Mouse (Mus musculus): ENCODE measurements around the gene Iqschfp.

Gene Iqschfp

DNA sequence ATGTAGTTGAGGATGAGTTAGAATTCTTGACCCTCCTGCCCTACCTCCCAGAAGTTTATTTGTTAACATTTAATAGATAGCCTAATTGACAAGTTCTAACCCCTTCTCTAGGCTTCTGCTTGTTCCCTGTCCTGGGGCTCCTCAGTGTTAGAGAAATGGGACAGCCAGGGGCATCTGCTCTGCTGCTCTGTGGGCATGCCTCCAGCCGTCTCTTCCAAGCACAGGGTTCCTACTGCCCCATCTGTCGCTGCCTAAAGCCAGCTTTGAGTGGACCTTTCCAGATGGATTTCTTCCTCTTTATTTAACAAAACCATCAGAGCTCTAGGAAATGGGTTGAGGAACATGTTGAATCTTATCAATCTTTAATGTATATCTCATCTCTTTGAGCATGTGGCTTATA is 529.8 kb downstream of the Iqschfp start:
- DNase-seq (ENCODE audit: low spot score in 2 of 2): no peak

DNA sequence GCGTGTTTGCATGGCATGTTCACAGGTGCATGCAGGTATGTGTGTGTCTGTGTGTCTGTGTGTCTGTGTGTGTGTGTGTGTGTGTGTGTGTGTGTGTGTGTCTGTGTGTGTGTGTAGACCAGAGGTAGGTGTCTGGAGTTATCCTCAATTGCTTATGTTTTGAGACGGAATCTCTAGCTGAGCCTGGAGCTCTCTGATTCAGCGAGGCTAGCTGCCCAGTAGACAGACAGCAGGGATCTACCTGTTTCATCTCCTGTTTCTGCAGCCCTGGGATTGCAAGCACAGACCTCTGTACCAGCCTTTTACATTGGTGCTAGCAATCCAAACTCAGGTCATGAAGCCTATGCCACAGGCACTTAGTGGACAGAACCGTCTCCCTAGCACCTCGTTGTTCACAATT is 536.0 kb downstream of the Iqschfp start:
- DNase-seq (ENCODE audit: low spot score in 2 of 2): no peak

DNA sequence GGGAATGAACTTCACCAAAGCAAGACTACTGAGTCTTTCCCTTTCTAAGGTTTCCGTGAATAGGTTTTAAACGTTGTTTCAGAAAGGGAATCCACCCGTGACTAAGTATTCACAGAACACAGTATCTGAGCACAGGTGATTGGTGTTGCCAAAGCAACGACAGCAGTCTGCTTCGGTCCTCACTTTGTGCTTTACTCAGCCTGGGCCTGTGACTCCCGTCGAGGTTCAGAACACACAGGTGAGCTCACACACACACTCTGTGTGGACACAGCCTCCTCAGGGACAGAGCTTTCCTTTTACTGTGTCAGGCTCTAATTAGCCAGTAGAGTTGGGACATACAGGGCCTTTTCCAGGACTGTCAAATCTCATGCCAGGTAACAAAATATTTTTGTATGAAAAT is 542.4 kb downstream of the Iqschfp start:
- no peak for DNase-seq (ENCODE audit: low spot score in 2 of 2)

DNA sequence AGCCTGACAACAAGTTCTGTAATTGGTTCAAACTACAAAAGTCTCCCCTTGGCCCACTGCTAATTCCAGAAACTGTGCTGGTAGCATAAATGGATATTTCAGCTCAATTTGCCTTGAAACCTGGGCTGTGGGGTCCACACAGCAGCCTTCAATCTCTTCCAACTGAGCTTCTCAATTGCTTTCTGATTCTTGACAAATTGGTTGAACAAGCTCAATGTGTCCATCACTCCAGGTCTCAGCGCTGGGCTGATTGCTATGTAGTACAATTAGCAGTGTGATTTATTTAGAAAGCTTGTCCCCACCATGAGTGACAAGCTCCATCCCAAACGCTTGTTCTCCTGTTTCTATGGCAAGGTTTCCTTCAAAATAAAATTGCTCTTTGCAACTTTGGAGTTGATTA is 542.9 kb downstream of the Iqschfp start:
- DNase-seq (ENCODE audit: low spot score in 2 of 2): no peak

DNA sequence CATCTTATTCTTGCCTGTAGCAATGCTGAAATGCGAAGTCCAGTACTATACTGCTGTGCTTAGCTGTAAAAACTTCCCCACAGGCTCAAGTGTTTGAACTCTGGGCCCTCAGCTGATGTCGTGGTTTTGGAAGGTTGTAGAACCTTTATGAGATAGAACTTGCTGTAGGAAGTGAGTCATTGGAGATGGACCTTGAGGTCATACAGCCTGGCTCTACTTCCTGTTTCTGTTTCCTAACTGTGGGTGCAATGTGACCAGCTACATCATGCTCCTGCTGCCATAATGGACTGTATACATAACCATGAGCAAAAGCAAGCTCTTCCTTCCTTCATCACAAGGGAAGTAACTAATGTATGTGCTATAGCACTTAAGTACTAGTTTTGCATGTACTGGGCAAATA is 556.4 kb downstream of the Iqschfp start:
- DNase-seq (ENCODE audit: low spot score in 2 of 2): no peak

DNA sequence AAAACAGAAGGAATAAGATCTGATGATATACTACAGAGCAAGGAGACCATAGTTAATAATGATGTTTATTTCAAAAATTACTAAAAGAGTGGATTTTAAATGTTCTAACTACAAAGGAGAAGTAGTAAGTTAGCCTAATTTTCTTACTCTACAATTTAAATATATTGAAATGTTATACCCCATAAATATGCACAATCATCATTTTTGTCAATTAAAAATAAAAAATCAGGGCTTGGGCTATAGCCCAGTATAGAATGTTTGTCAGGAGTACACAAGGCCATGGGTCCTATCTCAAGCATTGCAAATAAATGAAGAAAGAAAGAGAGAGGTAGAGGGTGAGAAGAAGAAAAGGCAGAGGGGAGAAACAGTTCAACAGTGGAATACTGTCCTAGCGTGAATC is 559.6 kb downstream of the Iqschfp start:
- no peak for DNase-seq (ENCODE audit: low spot score in 2 of 2)

DNA sequence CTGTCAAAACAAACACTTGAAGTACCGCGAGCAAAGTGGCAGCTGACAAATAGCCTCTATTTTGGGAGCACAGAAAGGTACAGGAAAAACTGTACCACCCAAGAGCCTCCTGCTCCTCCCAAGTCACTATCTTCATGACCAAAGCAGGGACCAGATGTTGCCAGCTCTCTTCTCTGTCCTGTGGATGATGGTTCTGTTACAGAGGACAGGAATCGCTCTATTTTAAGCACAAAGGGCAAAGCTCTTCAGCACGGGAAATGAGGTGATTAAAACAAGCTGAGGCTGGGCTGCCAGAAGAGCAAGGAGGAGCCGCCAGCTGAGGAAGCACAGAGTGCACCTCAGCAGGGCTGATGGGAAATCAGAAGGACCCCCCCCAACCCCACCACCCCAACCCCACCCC is 561.2 kb downstream of the Iqschfp start:
- no peak for DNase-seq (ENCODE audit: low spot score in 2 of 2)

DNA sequence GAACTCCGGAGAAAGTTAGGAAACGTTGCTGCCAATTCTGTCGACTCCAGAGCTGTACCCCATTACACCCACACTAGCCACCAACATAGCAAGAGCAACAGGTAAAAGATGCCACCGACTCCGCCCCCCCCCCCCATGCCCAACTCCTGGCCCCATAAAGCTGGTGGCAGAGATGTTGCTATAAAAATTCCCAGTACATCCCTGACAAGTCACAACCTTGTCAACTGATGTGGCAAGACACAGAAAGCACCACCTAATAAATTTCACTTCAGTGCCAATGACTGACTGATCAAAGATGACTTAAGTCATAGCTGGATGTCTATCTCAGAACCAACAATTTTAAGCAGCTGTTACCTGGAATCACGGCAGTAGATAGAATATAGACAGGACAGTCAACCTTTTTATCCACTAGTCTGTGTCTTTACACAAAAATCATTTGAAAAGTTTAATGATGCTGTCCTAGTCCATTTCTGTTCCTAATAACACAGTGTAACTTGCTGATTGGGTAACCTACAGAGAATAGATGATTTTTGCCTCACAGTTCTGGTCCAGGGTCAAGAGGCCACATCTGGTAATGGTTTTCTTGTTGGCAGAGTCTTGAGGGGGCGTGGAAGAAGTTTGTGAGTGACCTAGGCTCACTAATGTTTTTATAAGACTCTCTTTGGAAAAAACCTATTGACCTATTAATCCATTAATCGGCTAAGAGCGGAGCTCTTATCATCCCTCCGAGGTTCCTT is 561.9 kb downstream of the Iqschfp start:
- DNase-seq (ENCODE audit: low spot score in 2 of 2): no peak

DNA sequence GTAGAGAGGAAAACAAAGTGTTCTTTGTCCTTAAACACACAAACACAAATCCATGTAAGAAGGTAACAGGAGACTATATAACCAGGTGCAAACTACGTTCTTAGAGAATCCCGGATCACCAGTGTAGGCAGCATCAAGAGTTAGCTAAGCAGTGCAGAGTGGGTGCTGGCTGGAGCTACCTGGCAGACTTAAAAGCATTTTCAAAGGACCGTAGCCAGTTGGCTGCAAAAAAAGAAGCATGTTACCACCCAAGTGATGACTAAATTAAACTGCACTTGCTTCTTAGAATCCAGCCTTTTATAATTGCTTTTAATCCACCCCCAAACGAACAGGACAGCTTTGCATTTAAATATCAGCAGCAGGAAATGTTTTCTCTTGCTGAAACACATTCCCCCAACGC is 574.6 kb downstream of the Iqschfp start:
- no peak for DNase-seq (ENCODE audit: low spot score in 2 of 2)

DNA sequence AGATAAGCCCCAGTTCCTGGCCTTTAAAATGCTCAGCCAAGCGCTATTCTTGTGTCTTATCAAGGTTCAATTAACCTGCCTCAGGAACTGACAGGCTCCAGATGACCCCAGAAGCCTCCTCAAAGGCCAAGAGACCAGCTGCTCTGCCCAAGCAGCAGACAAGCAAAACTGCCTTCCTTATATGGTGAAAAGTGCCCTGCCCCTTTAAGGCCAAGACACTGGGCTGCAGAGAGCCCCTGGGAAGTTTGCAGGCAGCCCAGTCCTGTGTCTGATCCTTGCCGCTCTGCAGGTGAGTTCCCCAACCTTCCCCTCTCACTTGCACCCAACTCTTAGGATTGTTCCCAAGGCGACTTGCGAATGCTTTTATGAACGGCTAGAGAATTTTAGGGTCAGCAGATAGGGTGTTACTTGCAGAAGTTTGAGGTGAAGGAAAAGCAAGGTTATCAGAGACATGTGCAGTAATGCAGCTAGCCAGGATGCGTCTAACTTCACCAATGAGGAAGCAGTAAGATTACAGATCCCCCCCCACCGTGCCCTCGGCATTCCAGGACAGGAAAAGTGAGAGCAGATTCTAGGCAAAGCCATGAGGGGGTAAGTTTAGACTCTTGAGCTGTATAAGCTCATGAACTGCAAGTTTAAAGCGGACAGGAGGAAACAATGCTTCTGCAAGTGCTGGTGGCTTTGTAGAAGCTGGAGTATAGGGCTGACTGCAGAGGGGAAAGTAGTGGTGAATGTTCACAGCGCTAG is 576.1 kb downstream of the Iqschfp start:
- no peak for DNase-seq (ENCODE audit: low spot score in 2 of 2)

DNA sequence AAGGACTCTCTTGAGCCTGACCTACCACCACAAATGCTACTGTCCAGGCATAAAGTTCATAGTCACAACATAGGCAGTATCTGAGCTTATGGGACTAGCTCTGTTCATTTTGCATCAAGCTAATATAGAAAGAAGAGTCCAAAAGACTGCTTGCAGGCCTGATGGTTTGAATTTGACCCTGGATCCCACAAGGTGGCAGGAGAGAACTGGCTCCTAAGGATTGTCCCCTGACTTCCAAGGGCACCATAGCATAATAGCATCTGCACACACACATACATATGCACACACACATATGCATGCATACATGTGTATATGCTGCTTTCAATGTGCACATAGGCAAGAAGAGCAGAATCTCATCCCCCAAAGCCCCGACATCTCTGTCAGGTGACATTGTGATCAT is 577.6 kb downstream of the Iqschfp start:
- DNase-seq (ENCODE audit: low spot score in 2 of 2): no peak

DNA sequence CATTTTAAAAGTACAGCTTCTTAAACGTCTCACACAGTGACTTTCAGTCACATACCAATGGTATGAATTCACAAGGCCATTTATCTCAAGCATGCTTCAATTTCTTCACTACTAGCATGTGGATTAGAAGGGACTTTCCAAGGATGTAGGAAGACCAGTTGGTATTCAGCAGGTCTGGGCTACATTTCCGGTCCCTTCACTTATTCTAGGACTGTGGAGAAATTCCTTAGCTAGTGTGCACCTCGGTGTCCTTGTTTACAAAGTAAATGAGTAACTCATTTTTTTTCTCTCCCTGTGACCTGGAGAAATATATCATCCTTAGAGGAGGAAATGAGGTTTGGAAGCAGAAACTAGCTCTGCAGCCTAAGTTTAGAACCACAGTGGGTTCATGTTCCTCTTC is 578.0 kb downstream of the Iqschfp start:
- no peak for DNase-seq (ENCODE audit: low spot score in 2 of 2)

DNA sequence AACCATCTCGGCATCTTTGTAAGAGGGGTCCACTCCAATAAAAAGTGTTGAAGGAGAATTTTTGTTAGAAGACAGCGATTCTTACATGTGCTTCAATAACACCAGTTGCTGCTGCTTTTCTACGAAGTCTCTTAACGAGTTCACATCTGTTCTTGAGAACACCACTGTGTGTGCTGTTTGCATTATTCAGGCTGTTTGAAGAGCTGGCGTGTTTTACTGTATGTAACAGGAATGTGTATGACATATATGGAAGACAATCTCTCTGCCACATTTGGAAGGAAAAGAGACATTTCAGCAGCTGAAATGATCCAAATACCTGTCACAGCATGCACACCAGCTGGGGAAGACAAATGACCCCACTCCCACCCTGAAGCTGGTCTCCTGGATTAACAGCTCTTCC is 578.6 kb downstream of the Iqschfp start:
- DNase-seq (ENCODE audit: low spot score in 2 of 2): no peak

DNA sequence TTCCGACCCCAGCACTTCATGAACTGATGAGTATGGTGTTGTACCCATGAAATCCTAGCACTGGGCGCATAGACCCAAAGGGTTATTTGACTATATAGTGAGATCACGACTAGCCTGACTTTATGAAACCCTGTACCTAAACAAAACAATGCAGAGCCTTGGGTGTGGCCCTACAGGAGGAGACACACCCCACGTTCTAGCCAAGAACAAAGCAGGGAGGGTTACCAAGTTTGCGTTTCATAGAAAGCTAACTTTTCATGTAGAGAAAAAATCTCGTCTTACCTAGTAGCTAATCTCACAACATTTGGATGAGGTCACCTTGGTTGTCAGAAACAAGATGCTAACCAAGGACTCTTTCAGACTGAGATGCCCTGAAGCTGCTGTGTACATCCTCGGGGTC is 584.3 kb downstream of the Iqschfp start:
- no peak for DNase-seq (ENCODE audit: low spot score in 2 of 2)

DNA sequence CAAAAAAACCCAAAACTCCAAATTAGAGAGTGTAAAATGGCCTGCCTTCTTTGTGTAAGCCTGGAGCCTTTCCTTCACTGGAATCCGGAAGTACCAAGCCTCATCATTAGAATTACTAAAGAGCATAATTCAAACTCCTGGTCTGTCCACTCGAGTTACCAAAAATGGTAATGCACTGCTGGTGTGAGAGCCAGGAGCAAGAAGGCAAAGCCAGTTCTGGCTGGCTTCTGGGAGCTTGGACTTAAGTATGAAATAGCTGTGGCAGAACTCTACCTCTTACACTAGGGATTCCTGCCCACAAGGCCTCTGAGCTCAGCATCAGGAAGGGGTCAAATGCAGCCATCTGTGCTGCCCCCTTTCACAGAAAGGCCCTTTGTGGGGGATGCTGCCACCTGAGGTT is 585.4 kb downstream of the Iqschfp start:
- DNase-seq (ENCODE audit: low spot score in 2 of 2): no peak

DNA sequence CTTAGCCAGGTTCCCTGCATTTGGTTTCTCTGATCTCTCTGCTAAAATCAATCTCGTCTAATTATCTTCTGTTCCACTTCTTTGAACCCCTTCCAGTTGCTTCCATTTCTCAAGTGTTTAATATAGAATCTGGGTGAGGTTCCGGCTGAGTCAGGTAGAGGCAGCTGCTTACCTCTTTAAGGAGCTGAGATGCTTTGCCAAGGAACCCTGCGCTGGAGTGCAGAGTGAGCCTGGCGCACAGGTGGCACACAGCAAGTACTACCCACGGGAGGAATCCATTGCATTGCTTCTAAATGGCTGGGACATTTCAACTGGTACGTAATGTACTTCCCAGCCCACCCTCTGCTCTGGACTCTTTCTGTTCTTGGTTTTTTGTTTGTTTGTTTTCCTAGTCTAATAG is 587.2 kb downstream of the Iqschfp start:
- no peak for DNase-seq (ENCODE audit: low spot score in 2 of 2)

DNA sequence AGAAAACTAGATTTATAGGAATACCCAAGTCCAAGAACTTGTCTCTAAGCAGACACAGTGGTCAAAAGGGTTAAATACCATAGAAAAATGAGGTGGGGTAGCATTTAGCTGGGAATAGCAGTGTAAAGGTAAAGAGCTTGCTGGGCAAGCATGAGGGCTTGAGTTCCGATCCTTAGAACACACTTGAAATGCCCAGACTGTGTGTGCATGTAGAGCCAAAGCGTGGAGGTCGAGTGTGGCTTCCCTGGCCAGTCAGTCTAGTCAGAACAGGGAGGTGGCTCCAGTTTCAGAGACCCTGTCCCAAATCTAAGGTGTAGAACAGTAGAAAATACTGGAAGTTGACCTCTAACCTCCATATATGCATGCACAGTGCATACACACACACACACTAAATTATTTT is 591.5 kb downstream of the Iqschfp start:
- no peak for DNase-seq (ENCODE audit: low spot score in 2 of 2)

DNA sequence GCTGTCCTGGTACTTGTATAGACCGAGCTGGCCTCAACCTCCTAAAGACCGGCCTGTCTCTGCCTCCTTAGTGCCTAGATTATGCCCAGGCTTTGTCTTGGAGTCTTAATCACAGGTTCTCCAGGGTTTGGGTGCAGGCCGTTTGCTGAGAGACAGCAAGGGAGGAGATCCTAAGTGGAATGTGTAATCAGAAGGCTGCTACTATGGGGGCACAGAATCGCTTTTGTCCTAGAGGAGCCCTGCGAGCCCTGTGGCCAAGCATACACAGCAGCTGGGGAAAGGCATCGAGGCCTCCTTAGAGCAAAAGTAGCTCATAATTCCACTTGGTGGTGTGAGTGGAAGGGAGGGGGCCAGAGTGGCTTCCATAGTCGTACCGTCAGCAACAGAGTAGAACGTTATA is 592.0 kb downstream of the Iqschfp start:
- DNase-seq (ENCODE audit: low spot score in 2 of 2): no peak

DNA sequence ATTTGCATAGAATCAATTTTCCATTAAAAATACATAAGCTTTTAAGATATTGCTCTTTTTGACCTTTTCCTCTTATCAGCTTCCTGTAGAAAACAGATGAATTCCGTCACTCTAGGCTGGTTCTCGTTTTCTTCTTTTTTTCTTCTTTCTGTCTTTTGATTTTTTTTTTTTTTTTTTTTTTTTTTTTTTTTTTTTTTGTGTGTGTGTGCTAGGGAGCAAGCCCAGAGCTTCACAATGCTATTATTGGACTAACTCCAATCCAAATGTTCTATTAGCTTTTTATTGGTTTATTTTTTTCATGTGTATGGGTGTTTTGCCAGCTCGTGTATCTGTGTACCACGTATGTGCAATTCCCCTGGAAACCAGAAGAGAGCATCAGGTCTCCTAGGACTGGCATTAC is 592.5 kb downstream of the Iqschfp start:
- no peak for DNase-seq (ENCODE audit: low spot score in 2 of 2)

DNA sequence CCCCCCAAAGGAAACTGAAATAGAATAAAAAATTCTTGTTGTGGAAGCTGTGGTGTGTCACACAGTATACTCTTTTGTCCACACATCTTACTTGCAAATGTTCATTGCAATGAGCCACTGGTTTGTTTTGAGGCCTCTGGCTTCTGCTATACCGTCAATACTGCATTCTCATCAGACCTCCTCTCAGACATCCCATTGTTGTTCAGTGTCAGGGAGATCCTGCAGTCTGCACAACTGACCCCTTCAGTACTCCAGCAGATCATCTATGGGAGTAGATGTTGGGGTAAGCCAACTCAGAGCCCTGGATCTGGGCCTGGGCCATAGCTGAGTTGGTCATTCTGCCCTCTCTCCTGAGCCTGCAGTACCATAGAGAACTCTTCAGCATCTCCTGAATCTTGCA is 595.6 kb downstream of the Iqschfp start:
- no peak for DNase-seq (ENCODE audit: low spot score in 2 of 2)

DNA sequence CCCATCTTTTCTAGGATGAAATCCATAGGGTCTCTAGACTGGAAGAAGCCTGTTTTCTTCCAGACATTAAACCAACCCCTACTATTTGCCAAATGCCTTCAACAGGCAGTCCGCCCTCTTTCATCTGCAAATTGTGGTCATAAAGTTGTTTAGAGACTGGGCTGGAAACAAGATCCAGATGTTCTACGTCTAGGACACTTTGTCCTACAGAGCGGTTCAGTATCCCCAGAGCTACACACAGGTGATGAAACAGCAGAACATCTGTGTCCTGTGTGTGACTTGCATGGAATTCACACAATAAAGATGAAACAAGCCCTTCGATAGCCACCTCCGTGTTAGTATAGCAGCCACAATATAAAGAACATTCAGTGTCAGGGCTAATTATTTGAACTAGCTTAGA is 596.3 kb downstream of the Iqschfp start:
- no peak for DNase-seq (ENCODE audit: low spot score in 2 of 2)

DNA sequence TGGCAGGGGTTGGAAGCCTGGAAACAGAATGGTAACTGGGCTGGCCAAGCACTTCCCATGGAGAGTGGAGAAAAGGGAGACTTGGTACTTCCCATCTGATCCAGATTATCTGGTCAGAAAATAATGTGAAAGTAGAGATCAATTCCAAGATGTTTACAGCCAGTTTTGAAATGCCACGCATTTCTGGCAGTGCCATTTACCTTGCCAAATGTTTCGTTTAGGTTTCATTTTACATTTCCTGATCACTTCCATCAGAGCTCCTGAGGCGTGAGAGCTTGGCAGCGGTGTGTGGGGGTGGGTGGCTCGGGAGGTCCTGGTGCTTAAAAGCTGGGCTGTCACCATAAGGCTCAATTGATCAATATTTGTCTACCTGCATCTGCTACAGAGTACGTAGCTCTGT is 599.5 kb downstream of the Iqschfp start:
- DNase-seq (ENCODE audit: low spot score in 2 of 2): no peak

DNA sequence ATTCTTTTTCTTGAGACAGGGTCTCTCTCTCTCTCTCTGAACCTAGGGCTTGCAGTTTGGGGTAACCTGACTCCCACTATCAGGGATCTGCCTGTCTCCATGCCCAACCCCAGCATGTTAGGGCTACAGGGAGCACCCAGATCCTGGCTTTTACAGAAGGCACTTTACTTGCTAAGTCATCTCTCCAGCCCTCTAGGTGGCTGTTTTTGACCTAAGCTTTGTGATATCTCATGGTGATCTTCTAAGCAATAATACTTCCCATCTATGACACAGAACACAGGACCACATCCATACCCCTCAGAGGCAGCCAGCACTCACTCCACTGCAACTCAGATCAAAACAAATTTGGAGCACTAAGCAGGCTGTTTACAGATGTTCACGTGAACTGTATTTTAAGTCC is 600.0 kb downstream of the Iqschfp start:
- DNase-seq (ENCODE audit: low spot score in 2 of 2): no peak

DNA sequence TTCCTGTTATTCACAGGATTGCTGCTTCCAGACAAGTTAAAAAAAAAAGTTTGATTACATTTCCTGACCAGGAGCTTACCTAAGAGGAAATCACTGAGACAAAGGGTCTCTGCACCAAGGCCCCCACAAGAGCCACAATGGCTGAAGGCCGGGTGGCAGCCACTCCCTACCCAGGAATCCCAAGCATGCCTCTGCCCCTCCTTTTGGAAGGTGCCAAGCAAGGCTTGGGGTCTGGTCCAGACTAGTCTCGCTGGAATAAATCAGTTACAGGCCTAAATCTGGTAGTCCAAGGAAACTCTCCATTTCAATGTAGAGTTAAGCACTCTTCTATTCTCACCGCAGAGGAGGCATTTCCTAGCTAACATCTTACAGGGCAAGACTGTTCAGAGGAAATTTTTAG is 600.5 kb downstream of the Iqschfp start:
- no peak for DNase-seq (ENCODE audit: low spot score in 2 of 2)
